Mouse (Mus musculus): ENCODE results near the gene Ssr1.

Gene Ssr1

DNA sequence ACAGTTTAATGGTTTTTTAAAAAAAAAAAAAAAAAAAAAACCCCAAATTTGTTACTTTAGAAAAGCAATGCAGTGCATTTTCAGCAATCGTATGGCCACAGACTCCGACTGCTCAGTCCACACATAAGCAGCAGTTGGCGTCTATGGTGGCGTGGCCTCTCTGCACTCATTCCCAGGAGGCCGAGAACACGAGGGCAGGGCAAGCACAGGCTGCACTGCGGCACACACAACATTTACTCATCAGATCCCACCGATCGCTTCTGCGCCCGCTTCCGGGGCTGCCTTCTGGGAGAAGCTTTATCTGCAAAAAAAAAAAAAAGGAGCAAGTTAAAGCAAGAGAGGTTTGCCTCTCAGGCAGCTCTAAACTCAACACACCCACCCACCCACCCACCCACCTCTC lies 14.5 kb downstream of the Ssr1 start:
- no peak for DNase-seq

DNA sequence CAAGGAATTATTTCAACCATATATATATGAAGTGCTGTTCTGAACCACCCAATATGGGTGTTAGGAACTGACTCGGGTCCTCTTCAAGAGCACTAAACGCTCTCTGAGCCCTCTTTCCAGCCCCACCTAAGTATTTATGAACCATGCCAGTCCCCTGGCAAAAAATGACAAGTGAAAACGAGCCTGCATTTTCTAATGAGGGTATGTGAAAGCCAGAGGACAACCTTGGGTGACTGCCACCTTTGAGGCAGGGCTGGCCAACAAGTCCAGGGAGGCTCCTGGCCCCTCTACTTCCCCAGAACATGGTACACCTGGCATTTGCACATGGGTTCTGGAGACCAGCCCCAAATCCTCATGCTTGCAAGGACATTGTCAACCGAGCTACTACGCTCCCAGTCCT lies 19.3 kb downstream of the Ssr1 start:
- DNase-seq: no peak

DNA sequence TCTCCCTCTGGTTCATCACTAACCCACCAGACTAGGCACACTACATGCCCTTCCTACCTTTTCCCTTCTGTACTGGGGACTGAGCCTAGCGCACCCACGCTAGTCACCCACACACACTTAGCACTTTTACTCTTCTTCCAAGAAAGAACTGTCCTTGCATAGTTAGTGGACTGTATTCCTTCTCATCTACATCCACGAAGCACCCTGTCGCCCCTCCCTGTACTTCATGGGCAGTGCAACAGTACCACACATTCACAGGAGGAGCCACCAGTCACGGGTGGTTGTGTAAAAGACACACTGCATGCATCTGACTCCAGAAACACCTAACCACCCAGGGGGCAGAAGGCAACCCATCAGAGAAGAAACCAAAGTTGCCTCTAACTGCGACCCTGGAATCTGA lies 20.0 kb downstream of the Ssr1 start:
- DNase-seq: no peak

DNA sequence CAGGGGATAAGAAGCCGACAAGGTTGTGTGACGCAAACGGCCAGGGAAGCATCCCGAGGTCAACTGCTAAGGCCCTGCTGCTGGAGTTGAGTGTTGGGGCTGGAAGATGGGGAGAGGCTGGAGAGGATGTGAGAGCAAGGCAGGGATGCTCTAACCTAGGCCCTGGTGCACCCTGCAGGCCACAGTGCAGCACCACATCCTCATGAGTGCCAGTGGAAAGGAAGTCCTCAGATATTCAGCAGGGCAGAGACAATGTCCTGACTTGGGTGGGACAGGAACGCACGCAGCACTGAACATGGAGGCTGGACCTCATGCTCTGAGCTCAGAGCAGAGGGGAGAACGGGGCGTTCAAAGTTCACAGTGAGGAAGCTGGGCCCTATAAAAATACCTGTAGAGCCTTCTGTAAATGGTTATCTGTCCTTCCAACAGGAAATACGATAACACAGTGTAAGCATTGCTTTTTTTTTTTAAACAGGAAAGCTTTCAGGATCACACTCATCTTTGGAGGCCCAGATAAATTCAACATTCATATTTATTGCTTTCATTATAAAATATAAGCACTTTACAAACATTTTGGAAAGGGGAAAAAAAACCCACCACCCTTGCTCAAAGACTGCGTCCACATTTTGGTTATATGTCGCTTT lies 23.0 kb downstream of the Ssr1 start:
- DNase-seq: no peak

DNA sequence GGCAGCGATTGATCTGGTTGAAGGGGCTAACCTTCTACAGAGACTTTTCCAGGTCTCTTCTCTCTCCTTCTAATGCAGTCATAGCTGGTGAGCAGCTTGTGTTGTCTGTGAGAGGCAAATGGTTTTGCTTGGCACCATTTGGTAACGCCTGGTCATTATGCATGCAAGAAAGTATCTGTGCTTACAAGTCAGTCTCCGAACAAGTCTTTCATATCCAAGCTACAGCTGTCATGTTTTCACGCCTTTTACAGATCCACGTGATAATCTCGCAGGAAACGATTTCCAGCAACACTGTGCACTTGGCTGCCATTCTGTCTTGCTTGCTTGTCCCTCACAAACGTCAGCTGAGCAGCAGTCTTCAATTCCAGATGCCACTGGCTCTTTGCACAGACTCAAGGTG lies 24.0 kb downstream of the Ssr1 start:
- DNase-seq: no peak

DNA sequence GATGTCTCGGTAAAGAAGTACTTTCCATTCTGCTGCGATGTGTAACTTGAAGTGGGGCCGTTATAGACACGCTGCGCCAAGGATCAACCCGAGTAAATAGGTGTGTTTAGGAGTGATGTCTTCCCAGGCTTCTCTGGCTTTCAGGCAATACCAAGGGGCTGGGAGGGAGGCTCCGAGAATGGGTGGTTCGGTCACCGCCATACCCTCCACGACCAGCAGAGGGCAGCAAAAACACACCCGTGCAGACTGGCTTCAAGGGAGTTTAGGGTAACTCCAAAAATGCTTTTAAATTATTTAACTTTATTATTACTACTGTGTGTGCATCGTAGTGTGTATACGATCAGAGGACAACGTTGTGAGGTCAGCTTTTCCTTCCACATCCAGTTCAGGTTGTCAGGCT lies 24.7 kb downstream of the Ssr1 start:
- DNase-seq: peak; percentile 55

DNA sequence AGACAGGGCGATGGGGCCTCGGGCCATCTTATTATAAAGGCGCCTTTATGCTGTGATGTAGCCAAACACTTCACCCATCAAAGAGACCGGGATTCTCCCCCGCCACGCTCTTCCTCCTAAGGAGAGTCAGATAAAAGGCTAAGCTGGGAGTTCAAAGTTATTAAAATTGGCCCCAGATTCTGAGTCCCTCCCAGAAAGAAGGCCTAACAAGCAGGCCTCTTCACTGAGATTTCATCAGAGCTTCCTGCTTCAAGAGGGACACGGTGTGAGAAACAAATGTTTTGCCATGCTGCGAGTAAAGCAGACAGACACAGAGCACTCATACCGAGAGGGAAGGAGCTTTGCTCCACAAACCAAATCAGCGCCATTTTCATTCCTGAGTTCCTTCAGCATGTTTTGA lies 26.5 kb downstream of the Ssr1 start:
- no peak for DNase-seq

DNA sequence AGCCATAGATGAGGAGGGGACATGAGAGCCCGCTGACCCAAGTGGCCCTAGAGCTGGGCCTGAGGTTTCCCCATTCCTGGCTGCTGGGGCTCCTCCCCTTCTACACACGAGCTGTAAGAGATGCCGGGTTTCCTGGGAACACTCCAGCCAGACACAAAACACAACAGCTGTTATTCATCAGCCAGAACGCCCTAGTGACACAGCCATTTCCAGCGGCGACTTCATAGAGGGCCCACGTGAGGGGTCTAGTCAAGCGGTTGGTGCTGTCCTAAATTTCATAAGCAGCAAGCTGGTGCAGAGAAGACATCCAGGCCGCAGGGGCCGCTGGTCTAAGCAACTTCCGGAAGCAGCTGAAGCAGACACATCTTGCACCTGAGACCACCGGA lies 27.0 kb downstream of the Ssr1 start:
- DNase-seq: no peak

DNA sequence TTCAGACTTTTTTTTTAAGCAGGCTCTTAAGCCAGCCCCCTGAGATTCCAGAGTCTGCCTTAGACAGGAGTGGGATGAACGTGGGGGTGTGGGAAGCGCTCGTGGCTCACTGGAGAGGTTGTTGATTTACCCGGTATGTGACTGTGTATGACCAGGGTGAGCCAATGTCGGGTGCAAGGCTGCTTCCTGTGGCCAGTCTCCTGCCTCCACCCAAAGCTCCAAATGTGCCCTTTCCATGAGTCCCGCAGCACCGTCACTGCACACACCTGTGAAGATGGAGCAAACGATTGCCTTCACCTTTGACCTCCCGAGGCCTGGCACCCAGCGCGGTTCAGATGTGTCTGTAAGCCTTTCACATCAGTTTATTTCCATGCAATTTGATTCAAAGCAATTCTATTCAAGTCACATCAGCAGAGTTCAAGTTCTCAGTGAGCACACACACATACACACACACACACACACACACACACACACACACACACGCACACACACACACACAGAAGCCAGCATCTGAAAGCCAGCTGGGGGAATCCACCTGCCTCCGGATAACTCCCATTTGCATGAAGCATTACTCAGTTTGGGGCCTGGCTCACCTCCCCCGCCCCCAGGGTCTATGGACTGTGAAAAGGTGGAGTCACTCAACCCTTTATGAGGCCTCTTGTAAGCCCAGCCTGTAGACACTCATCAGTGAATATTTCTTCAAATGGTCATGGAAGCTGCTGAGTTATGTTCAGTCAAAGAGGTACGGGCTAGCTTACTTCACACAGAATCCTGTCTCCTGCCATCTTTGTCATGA lies 27.6 kb downstream of the Ssr1 start:
- no peak for DNase-seq

DNA sequence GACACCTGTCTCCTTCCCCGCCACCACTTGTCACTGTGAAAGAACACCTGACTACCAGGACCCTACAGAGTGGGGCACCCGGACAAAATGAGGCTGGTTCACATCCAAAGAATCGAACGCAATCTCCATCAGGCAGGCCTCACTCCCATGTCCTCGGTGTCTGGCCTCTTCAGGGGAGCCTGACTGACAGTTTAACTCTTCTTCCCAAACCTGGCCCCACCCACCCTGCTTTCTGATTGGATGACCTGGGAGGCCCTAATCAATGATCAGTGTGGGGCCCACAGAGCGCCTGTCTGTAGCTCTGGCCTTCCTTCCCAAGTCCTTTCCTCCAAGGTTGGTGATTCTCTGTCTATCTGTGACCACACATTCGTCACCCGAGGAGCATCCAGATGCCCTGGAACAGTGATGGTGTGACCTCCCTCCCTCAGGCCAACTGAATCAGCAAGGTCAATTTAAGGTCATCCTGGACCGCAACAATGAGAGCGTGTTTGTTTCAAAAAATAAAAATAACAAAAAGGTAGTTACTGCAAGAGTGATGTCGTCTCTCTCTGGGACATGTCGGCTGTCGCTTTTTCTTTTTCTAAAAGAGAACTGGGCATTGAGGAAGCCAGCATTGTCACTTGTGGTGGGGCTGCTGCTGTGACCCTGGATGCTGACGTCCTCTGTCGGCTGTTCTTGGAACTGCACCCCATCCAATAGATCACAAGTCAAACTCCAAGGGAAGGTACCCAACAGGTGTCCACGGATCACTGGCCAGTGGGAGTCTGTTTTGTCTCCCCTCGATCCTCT lies 28.7 kb downstream of the Ssr1 start:
- DNase-seq: no peak

DNA sequence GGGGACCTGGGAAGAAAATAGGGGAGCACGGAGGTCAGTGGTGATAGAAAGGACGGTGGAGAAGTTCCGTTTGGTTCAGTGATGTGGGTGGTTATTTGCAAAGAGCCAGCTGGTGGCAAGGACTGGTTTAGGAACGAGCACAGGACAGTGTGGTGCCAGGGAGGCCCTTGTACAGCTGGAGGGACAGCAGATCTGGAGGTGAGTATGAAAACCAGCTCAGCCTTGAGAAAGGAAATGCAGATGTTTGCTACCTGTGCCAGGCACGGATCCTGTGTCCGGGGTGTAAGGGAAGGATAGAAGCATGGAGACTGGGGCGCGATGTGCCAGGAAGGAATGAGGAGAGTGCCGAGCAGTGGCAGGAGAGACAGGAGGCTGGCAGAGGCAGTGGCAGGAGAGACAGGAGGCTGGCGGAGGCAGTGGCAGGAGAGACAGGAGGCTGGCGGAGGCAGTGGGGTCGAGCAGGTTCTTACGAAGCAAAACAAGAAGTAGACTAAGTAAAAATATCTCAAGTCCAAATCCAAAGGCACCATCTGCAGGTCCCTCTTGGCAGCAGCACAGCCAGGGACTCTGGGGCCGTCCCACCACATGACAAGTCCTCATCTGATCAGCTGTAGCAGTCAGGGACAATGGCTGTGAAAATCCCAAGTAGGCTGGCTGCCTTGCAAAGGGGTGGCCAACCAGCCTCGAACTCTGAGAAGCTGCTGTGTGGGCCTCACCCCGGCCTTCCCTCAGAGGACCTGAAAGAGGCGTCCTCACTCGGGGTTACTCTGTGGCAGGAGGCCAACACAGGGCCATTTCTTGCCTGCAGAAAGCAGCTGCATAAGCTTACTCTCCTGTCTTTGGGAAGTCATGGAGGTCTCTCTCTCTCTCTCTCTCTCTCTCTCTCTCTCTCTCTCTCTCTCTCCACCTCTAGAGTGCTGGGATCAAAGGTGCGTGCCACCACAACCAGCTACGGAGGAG lies 29.6 kb downstream of the Ssr1 start:
- no peak for DNase-seq

DNA sequence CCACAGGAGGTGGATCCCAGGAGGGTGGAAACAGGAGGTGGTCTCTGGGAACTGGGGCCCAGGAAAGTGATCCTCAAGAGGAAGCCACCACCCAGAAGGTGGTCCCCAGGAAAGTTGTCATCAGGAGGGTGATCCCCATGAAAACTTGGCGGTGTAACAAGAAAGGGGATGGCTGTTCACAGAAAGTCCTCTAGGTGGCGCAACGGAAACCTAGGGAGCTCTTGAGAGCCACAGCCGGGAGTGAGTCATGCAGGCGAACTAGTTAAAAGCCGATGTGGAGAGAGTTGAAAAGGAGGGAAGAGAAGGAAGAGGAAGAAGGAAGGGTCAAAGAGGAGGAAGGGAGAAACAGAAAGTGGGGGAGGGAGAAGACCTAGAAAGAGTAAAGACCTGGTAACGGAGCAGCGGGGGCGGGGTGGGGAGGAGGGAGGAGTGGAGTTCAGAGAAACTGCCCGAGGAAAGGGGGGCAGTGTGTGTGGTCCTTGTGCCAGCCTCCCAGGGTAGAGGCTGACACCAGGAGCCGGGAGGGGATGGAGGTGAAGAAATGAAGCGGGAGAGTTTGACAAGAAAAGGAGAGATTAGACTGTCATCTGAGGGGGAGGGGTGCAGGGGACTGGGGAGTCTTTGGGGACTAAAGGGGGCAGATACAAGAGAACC lies 30.5 kb downstream of the Ssr1 start:
- DNase-seq: peak; percentile 47

DNA sequence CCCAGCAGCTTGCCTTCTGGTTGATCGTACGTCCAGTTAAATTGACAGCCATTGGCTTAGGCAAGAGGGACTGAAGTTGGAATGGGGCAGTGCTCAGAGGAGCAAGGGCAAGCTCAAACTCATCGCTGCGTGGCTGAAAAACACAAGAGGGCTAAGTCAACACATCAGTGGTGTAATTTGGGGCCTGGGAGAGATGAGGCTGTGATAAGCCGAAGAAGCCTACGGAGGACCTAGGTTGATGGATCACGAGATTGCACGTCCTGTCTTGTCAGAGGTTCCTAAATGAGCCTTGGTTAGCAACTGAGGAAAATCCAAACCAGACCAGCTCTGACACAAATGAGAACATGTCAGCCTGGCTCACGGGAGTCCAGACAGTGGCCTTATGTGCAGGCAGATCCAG lies 31.5 kb downstream of the Ssr1 start:
- no peak for DNase-seq

DNA sequence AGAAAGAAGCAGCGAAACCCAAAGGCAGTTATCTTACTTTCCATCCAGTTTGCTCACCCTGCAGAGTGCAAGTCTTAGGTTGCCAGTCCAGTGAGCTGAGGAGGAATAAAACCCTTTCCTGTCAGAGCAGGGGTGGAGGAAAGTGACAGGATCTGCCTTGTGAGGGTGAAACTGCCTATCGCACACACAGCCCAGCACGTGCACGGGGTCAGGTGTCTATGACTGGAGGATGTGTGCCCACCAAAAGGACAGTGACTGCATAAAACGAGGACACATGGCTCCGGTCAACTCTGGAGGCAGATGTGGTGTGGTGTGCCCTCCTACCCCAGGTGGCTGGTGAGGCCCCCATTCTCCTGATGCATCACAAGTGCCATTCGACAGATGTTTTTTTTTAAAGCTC lies 34.1 kb downstream of the Ssr1 start:
- no peak for DNase-seq

DNA sequence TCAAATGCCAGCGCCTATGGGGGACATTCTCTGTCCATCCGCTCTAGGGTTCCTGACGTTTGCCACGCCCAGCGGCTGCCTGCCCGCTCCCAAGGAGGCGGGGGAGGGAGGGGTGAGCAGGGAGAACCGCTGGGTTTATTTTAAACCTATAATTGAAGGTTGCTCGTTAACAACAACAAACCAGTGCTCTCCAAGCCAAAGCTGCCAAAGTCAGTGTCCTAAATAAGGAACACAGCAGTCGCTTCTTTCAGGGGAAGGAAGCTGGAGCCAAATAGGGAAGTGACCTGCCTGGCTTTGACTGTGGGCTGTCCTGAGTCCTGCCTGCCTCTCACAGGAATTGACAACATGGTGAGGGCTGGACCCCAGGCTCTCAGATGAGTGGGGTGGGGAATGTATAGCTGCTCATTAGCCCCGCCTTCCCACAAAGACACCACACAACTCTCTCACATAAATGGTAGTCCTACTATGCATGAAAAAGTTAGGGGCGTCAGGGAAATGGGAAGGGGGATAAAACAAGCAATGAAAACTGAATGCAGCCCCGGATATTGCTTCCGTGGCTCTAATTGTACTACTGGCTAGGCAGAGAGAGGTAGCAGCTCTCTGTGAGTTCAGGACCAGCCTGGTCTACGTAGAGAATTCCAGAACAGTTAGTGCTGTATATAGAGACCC lies 34.6 kb downstream of the Ssr1 start:
- DNase-seq: no peak

DNA sequence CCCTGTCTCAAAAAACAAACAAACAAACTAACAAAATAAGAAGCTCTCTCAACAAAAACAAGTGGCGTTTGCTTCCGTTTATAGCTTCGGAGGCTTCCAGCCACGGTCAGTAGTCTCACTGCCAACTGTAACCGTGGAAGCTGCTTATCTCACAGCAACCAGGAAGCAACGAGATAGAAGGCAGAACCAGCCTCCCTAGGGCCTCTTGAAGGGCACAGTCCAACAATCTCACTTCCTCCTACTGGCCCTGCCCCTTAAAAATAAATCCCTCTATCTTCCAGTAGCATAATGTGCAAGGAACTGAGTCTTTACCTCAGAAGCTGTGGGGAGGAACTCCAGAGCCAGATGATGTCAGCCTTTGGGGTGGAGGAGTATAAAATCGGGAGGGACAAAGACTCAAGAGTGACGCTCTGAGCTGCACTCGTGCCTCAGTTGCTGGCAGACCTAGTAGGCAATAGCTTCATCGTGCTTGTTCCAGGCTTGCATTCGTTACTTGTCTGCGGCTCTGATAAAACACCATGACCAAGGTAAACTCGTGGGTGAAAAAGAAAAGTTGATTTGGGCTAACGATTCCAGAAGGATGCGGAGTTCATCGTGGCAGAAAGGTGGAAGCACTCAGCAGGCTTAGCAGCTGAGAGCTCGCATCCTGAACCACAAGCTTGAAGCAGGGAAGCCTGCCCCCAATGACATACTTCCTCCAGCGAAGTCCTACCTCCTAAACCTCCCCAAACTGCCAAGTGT lies 35.3 kb downstream of the Ssr1 start:
- no peak for DNase-seq

DNA sequence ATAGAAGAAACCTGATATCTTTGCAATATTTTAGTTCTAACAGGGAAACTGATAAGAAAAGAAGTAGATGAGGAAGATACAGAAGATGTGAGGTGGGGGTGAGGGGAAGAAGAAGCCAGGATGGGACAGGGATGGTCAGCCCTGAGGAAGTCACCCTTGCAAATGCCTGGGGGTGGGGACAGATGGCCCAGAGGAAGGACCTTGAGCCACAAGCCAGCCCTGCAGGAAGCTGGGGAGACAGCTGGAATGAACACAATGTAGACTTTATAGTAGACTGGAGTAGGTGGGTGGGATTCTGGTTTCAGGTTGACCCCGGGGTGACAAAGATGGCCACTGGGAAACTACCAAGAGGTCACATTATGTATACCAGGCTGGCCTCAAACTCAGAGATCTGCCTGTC lies 39.7 kb downstream of the Ssr1 start:
- DNase-seq: no peak

DNA sequence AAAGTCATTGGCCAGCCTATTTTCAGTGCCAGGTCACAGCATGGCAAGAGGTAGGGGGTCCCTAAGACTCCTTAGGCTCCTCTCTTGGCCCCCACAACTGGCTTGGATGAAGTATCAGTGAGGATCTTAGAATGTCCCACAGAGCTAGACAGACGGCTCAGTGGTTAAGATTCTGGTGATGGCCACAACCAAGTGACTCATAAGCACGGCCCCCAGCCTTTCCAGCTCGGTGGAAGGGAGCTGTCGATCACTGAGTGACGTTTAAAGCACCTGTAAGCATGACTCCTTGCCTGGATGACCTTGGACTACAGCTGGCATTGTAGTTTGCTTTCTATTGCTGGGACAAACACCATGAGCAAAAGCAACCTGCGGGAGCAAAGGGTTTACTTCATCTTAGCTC lies 41.0 kb downstream of the Ssr1 start:
- DNase-seq: no peak

DNA sequence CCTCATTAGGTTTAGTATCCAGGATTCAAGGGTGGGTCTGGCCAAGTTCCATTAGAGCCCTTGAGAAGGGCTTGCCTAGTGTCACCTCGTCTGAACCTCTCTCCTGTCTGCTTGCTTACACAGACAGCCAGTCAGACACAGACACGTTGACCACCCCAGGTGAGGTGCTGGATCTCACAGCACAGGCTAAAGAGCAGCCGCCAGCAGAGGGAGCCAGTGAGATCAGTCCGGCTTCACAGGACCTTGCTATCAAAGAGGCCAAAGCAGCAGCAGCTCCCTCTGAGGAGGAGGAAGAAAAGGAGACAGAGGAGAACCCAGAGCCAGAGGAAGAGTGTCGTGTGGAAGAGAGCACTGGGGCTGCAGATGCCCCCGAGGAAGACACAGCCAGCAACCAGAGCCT lies 47.3 kb downstream of the Ssr1 start:
- peak; percentile 51 for DNase-seq

DNA sequence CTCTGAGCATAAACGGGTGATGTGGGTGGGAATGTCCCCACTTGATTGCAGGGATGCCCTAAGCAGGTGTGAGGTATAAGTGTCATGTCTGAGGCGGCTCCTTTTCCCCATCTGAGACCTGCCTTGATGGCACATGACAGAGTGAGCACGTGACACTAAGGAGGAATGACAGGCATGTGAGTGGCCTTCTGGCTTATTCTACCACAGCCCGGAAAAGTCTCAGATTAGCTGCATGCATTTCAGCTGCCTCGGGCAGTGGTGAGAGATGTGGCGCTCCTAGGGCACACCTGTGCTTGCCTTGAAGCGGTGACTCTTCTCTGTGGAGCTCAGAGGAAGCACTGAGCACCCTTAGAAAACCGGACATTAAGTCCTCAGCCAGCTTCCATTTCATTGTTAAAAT lies 48.6 kb downstream of the Ssr1 start:
- no peak for DNase-seq

DNA sequence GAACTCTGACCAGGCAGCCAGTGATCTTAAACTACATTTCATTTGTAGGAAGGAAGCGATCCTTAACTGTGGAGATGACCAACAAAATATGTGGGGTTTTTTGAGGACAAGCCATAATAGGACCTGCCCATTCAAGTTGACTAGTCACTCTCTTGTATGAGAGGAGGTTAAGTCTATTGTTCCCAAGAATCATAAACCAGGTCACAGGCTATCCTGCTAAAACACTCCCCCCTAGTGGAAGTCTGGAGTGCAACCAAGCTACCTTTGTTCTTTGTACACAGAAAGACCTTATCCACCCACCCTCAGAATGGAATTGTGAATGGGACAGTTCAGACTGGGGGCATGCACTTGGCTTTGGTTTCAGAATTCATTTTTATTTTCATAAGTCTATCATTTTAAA lies 49.7 kb downstream of the Ssr1 start:
- DNase-seq: no peak

Measured in cerebellum, adult 11-12 months (tissue).